Mouse (Mus musculus) testis, adult 2 months (tissue): ENCODE measurements around the gene Umad1.

Experiments
- CTCF ChIP-seq: fragments of 200-500 bp; IDR thresholded peaks from 2 replicates; pipeline ENCODE4 v1.5.1; 2012; ENCODE audit warnings: low read depth, mild to moderate bottlenecking, inconsistent platforms, low read length, moderate library complexity; ENCODE audit not compliant: control insufficient read depth, insufficient read depth, insufficient replicate concordance
- POLR2A ChIP-seq: fragments of 200-500 bp; IDR thresholded peaks from 2 replicates; pipeline ENCODE4 v1.6.1; 2012; ENCODE audit warnings: low read depth, mild to moderate bottlenecking, inconsistent platforms, low read length, moderate library complexity; ENCODE audit not compliant: control insufficient read depth

GRCm38 (mm10) chr6:8484437-8485275 lies 225.6 kb downstream of the Umad1 start:
- TF ChIP-seq CTCF = no peak
- no peak for TF ChIP-seq POLR2A
